Mouse (Mus musculus): ENCODE measurements around the gene Pcf11.

DNA sequence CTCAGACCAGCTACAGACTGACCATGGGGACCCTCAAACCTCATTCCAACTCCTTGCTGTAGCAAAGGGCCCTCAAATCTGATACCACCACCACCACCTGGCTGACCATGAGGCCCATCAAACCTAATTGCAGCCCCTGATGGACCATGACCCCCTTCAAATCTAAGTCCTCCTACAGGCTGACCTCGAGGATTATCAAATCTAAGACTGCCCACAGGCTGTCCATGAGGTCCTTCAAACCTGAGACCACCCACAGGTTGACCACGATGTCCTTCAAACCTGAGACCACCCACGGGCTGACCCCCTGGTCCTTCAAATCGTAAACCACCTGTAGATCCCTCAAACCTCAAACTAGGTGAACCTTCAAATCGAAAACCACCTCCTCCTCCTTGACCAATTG, 11.7 kb downstream of the Pcf11 start:
- TF ChIP-seq CTCF (IDR thresholded peaks at IDR 0.05; ENCODE audit: extremely low read depth, insufficient read depth, low read length) (no peak), POLR2A (IDR thresholded peaks at IDR 0.05; ENCODE audit: extremely low read depth, insufficient read depth, low read length) (no peak)

Data from cortical plate, adult 2 months (tissue).